Mouse (Mus musculus) embryonic facial prominence, embryonic 12.5 days (tissue): ENCODE measurements at regions not wholly inside any gene's neighbourhood (a gene's known extent, or its start where the extent isn't known, plus 50 kb on each side); places are given as distances from the start of the nearest gene placed in this dataset.

ENCODE experiments used
- ATAC-seq: fragments of 200-750 bp; cut with Nextera tagmentation; 2 replicates; pipeline ENCODE4 v1.8.0; 2017; ENCODE audit not compliant: insufficient number of reproducible peaks, insufficient read depth, low FRiP score, low TSS enrichment
- H3K27ac ChIP-seq: fragments of 300-500 bp; sonication (generic); 2 replicates; pipeline ENCODE4 v1.5.1; 2016; ENCODE audit warnings: mild to moderate bottlenecking
- H3K27me3 ChIP-seq: fragments of 300-500 bp; sonication (generic); 2 replicates; pipeline ENCODE4 v1.6.1; 2016; ENCODE audit warnings: mild to moderate bottlenecking, moderate library complexity
- H3K36me3 ChIP-seq: fragments of 300-500 bp; sonication (generic); 2 replicates; pipeline ENCODE4 v1.6.1; 2016; ENCODE audit warnings: mild to moderate bottlenecking
- H3K4me1 ChIP-seq: fragments of 300-500 bp; sonication (generic); 2 replicates; pipeline ENCODE4 v1.6.1; 2016
- H3K4me2 ChIP-seq: fragments of 300-500 bp; sonication (generic); replicated peaks from 2 replicates; pipeline ENCODE4 v1.6.1; 2016; ENCODE audit warnings: mild to moderate bottlenecking, moderate library complexity
- H3K4me3 ChIP-seq: fragments of 300-500 bp; sonication (generic); 2 replicates; pipeline ENCODE4 v1.5.1; 2016; ENCODE audit warnings: mild to moderate bottlenecking
- H3K9ac ChIP-seq: fragments of 300-500 bp; sonication (generic); 2 replicates; pipeline ENCODE4 v1.6.1; 2016; ENCODE audit warnings: mild to moderate bottlenecking, moderate library complexity
- H3K9me3 ChIP-seq: fragments of 300-500 bp; sonication (generic); 2 replicates; pipeline ENCODE4 v1.6.1; 2016; ENCODE audit warnings: mild to moderate bottlenecking, moderate library complexity
- WGBS: fragments of 180-500 bp; shearing (Covaris S2); methylation state at CpG from one replicate; pipeline ENCODE4 v1.1.7; 2016; 5-methylcytosine and 5-hydroxymethylcytosine counted together

DNA sequence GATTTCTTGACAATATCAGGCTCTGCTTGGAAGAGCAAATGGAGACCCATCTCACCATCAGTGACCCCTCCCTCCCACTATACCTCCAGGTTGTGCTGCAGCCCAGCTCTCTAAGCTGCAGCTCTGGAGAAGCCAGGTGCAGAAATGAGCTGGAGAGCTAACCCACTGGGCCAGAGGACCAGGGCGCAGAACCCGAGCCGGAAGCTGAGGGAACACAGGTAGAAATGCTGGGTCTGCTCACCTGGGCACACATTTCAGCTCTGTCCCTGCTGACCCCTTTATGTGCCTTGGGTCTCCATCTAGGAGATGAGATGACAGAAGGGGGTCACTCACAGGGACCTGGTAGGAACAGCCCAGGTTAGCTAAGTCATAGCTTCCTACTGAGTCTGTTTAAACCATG lies 92.0 kb downstream of the Cops8 start:
- no peak overlapping the region for H3K9ac ChIP-seq
- H3K9me3 ChIP-seq: no peaks in the 10 kb centered on the region
- no peak overlapping the region for H3K27ac ChIP-seq
- H3K4me1 ChIP-seq: no peaks in the 10 kb centered on the region
- H3K36me3 ChIP-seq: no peaks in the 10 kb centered on the region
- H3K27me3 ChIP-seq: no peaks in the 10 kb centered on the region
- H3K4me2 ChIP-seq: no peak overlapping the region
- H3K4me3 ChIP-seq: no peak overlapping the region
- ATAC-seq: no peak
- 92% methylated on average over 3 of the region's 3 CpGs for WGBS

- no peak overlapping the region for H3K4me2 ChIP-seq
- WGBS: 57% methylated on average over 10 of the region's 10 CpGs
- H3K9ac ChIP-seq: no peak overlapping the region
- no peaks in the 10 kb centered on the region for H3K4me1 ChIP-seq
- no peak for ATAC-seq
- H3K27ac ChIP-seq: no peak overlapping the region
- H3K27me3 ChIP-seq: no peaks in the 10 kb centered on the region
- no peaks in the 10 kb centered on the region for H3K9me3 ChIP-seq
- H3K4me3 ChIP-seq: no peak overlapping the region
- H3K36me3 ChIP-seq: no peaks in the 10 kb centered on the region
Measured at GRCm38 (mm10) chr1:90695166-90695749, 92.5 kb downstream of the Cops8 start.

DNA sequence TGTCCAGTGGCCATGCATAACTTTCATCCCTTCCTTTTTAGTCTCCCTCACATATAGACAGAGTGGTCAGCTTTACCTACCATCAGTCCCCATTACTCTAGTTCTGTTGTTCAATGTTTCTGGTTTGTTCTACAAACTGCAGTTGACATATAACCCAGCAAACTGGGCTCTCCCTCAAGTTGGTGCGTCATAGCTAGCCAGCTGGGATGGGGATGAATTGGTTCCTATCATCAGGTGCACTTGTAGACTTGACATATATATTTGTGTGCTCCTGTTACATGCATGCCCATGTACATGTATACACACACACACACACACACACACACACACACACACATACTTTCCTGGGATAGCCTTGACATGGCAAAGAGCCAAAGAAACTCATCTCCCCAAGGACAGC lies 93.2 kb downstream of the Cops8 start:
- ATAC-seq: no peak
- 77% methylated on average over 1 of the region's 1 CpGs for WGBS
- H3K36me3 ChIP-seq: no peaks in the 10 kb centered on the region
- H3K9me3 ChIP-seq: no peaks in the 10 kb centered on the region
- no peak overlapping the region for H3K4me2 ChIP-seq
- H3K27me3 ChIP-seq: no peaks in the 10 kb centered on the region
- no peak overlapping the region for H3K27ac ChIP-seq
- H3K4me3 ChIP-seq: no peak overlapping the region
- no peak overlapping the region for H3K9ac ChIP-seq
- H3K4me1 ChIP-seq: no peaks in the 10 kb centered on the region

DNA sequence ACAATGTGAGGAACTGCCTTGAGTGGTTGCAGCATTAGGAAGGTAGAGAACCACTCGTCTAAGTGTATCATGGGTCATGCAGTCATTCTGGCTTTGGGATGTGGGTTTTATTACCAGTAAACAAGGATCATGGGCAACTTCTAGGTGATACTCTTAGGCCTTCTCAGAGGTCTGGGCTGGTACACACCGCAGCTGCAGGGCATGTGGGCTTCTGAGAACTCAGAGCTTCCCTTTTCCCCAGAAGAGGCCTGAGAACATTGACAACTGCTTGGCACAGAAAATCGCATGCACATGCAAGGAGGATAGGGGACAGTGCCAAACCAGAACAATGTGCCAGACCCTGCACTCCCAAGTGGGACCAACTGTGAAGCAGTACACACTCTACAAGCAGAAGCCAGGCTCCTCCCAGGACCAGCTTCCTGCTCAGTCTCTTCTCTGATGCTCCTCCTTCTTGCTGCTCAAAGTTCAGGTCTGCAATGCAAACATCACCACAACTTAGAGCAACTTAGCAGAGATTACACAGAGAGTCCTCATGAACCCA lies 94.3 kb downstream of the Cops8 start:
- Histone ChIP-seq H3K4me2 (no peak overlapping the region), H3K36me3 (no peaks in the 10 kb centered on the region), H3K27me3 (no peaks in the 10 kb centered on the region), H3K4me1 (no peaks in the 10 kb centered on the region), H3K9ac (no peak overlapping the region), H3K27ac (no peak overlapping the region), H3K9me3 (no peaks in the 10 kb centered on the region), H3K4me3 (no peak overlapping the region)
- no peak for ATAC-seq
- 91% methylated on average over 3 of the region's 3 CpGs for WGBS

DNA sequence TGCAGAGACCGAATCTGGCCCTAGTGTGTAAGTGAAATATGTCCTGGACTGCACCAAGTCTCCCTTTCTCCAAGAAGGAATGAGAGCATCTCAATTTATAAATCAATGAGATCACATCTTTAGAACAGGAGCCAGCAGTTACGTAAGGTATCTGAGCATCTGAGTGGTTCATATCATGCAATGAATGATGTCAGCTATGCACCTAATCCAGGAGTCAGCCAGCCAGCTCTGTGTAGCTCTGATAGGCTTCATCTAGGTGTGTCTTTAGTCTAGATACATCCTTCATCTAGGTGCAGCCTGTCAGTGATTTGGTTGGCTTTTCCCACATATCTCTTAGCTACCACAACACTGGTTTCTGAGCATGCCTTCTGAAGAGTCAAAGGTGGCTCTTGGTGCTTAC lies 95.8 kb downstream of the Cops8 start:
- no peak for ATAC-seq
- H3K9ac ChIP-seq: no peak overlapping the region
- no peak overlapping the region for H3K4me2 ChIP-seq
- H3K27me3 ChIP-seq: no peaks in the 10 kb centered on the region
- H3K4me3 ChIP-seq: no peak overlapping the region
- H3K4me1 ChIP-seq: no peaks in the 10 kb centered on the region
- no peaks in the 10 kb centered on the region for H3K9me3 ChIP-seq
- WGBS: 90% methylated on average over 2 of the region's 2 CpGs
- H3K27ac ChIP-seq: no peak overlapping the region
- no peaks in the 10 kb centered on the region for H3K36me3 ChIP-seq

GRCm38 (mm10) chr1:90701756-90702155 lies 99.0 kb downstream of the Cops8 start:
- 58% methylated on average over 1 of the region's 1 CpGs for WGBS
- H3K36me3 ChIP-seq: no peaks in the 10 kb centered on the region
- no peak overlapping the region for H3K27ac ChIP-seq
- no peaks in the 10 kb centered on the region for H3K4me1 ChIP-seq
- H3K27me3 ChIP-seq: no peaks in the 10 kb centered on the region
- no peak for ATAC-seq
- no peak overlapping the region for H3K4me3 ChIP-seq
- H3K9ac ChIP-seq: no peak overlapping the region
- no peaks in the 10 kb centered on the region for H3K9me3 ChIP-seq
- H3K4me2 ChIP-seq: no peak overlapping the region

DNA sequence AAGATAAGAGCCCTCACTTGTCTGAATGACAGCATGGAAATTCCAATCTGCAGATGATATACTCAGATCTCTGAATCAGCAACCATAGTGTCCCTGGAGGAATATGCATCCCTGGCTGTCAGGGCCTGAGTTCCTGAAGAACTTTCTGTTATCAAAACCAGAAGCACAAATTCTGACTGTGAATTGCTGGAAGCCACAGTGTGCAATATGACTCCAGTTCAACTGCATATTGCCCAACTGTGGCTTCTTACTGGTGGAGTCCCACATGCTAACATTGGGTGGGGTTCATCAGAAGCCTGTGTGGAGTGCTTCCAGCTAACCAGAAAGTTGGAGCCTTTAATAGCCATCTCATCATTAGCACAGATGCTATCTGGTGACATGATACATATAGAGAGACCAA lies 103.6 kb downstream of the Cops8 start:
- Histone ChIP-seq H3K9ac (no peak overlapping the region), H3K36me3 (no peaks in the 10 kb centered on the region), H3K4me1 (no peaks in the 10 kb centered on the region), H3K4me3 (no peak overlapping the region), H3K27ac (no peak overlapping the region), H3K27me3 (no peaks in the 10 kb centered on the region), H3K4me2 (no peak overlapping the region), H3K9me3 (no peaks in the 10 kb centered on the region)
- ATAC-seq: no peak

DNA sequence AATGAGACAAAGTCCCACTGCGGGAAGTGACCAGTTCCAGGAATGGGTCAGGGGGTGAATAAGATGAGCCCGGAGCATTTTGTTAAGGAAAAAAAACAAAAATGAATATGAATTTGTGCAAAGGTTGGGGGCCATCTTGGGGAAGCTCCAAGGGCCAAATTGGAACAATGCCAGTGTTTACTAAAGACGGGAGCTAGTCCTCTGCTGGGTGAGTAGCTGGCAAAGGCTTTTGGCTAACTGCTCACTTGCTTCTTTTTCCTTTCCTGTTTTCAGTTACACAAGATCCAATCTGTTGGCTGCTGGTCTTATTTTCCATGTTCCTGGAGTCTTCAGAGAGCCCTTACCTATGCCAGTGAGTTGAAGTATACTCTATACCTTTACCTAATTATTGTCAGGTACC lies 107.0 kb downstream of the Cops8 start:
- no peak overlapping the region for H3K9ac ChIP-seq
- H3K9me3 ChIP-seq: no peaks in the 10 kb centered on the region
- no peak overlapping the region for H3K4me2 ChIP-seq
- H3K27me3 ChIP-seq: no peaks in the 10 kb centered on the region
- no peaks in the 10 kb centered on the region for H3K36me3 ChIP-seq
- H3K27ac ChIP-seq: no peak overlapping the region
- no peak overlapping the region for H3K4me3 ChIP-seq
- no peaks in the 10 kb centered on the region for H3K4me1 ChIP-seq
- WGBS: 87% methylated on average over 3 of the region's 3 CpGs
- no peak for ATAC-seq

DNA sequence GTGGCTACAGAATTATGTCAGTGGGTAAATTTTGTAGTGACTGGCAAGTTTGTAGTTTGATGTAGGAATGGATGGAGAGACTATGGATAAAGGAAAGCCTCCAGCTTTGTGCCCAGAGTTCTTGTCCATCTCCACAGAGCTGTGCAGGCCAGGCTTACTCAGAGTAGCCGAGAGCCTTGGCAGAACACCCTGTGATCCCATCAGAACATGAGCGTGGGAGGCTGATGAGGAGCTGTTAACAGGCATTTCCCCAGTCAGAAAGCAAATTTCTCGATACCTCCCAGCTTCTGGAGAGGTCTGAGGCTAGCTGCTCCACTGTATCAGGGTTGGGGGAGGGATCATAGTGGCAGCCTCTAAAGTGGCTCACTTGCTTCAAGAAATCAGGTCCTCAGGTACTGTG lies 107.8 kb downstream of the Cops8 start:
- H3K9ac ChIP-seq: no peak overlapping the region
- no peaks in the 10 kb centered on the region for H3K9me3 ChIP-seq
- no peak for ATAC-seq
- H3K36me3 ChIP-seq: no peaks in the 10 kb centered on the region
- H3K4me3 ChIP-seq: no peak overlapping the region
- WGBS: 86% methylated on average over 3 of the region's 3 CpGs
- H3K4me2 ChIP-seq: no peak overlapping the region
- H3K4me1 ChIP-seq: no peaks in the 10 kb centered on the region
- H3K27ac ChIP-seq: no peak overlapping the region
- no peaks in the 10 kb centered on the region for H3K27me3 ChIP-seq

DNA sequence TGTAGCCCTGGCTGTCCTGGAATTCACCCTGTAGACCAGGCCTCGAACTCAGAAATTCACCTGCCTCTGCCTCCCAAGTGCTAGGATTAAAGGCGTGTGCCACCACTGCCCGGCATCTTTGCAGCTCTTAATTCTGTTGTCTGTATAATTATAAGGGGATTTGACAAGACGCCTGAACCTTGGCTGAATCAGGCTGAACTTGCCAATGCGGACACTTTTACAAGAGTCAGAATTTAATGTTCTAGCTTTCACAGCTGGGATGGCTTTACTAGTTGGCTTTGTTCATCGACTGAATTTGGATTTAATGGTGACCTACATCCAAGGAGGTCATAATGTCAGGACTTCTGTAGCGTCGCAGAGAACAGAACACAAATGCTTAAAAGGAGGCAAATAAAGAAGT lies 108.3 kb downstream of the Cops8 start:
- no peak for ATAC-seq
- no peaks in the 10 kb centered on the region for H3K4me1 ChIP-seq
- 83% methylated on average over 8 of the region's 8 CpGs for WGBS
- H3K4me3 ChIP-seq: no peak overlapping the region
- H3K27ac ChIP-seq: no peak overlapping the region
- no peaks in the 10 kb centered on the region for H3K36me3 ChIP-seq
- H3K9me3 ChIP-seq: no peaks in the 10 kb centered on the region
- H3K9ac ChIP-seq: no peak overlapping the region
- H3K27me3 ChIP-seq: no peaks in the 10 kb centered on the region
- H3K4me2 ChIP-seq: no peak overlapping the region
